Mouse (Mus musculus): ENCODE data around the gene Zc3h10.
"Not testable (repeated sequence)": the region's sequence is repeated elsewhere in the genome, so short reads cannot be mapped to it uniquely, and the experiment has no call there.

Zc3h10 gene

DNA sequence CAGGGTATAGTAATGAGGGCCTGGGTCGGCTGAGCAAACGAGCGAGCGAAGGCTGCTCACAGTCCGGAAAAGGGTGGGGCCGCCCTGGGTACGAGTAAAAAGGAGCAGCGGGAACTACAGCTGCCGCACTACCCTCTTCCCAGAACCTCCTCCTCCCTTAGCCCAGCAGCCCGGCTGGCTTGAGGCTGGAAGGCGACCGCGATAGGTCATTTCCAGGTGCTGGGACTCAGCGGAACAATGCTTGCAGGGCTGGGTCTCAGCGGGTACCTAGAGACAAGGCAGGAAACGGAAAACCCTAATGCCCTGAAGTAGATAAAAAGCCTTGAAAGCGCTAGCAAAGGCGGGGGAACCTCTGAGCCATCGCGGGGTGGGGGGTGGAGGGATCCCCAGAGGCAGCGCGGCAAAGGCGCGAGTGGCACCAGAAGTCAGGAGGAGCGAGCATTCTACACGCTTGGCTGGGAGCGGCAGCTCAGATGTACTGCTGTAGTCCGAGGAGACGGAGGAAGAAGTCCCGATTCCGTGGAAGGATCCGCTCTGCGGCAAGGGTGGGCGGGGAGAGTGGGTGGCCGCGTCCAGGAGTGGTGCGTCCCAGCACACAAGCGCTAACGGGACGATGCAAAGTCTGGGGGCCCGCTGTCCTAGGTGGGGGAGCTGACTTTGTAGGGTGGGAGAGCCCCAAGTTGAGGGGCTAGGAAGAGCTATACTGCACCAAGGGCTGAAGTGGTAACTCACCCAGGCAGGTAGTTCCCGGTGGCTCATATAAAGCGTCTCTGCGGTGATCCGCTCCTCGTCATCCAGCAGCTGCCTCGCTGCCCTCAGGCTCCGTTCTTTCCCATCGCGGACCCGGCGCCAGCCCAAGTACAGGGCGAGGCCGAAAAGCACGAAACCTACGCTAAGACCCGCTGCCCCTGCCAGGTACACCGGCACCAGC lies 22.6 kb downstream of the Zc3h10 start:
- DNase-seq (ENCODE audit: low spot score in 2 of 2) = peak in 1 of 2 experiments; percentile 25

DNA sequence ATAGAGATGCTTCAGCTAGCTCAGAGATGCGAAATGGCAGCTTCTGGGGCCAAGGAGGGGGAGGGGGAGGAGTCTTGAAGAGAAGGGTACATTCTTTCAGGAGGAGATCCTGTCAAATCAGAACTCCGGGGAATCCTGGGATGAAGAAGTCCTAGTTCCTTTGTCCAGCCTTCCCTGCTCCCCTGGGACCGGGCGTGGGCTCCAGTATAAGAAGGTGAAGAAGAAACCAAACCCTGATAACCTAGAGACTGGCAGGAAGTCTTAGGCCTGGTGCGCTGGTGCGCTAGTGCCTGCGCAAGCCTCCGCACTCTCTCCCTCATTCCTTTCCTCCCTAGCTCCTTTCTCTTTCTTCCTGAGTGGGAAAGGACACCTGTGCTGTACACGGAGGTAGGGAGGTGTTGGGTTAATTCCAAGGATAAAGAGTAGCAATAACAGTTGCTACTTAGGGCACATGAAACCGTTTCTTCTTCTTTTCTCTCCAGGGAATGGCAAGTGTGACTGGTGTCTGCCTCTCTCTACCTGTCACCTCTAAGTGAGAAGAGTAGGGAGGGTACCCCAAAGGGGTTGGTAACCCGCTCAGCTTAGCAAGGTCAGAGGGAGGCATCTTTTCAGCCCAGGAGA lies 23.4 kb downstream of the Zc3h10 start:
- DNase-seq (ENCODE audit: low spot score in 2 of 2) = no peak

GRCm38 (mm10) chr10:128522351-128522750 lies 25.2 kb downstream of the Zc3h10 start:
- no peak for DNase-seq (ENCODE audit: low spot score in 2 of 2)

- DNase-seq (ENCODE audit: low spot score in 2 of 2) = no peak
These were observed 27.0 kb downstream of the Zc3h10 start for GRCm38 (mm10) chr10:128520591-128520990.

GRCm38 (mm10) chr10:128518833-128519232 lies 28.7 kb downstream of the Zc3h10 start:
- no peak for DNase-seq (ENCODE audit: low spot score in 2 of 2)

DNA sequence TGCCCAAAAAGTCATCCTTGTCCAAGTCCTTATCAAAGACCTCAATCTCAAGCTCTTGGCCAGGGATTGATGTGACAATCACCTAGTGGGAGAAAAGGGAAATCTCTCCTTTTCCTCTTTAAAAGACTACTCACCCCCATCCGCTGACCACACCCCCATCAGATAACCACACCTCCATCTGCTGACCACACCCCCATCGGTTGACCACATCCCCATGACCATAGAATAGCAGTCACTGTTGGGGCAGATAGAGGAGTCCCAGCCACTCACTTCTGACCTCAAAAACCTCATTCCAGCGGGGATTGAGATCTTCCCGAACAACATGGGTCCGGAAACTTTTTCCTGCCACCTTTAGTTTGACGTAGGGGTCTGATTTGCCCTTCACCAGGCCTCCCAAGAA lies 30.9 kb downstream of the Zc3h10 start:
- no peak for DNase-seq (ENCODE audit: low spot score in 2 of 2)

DNA sequence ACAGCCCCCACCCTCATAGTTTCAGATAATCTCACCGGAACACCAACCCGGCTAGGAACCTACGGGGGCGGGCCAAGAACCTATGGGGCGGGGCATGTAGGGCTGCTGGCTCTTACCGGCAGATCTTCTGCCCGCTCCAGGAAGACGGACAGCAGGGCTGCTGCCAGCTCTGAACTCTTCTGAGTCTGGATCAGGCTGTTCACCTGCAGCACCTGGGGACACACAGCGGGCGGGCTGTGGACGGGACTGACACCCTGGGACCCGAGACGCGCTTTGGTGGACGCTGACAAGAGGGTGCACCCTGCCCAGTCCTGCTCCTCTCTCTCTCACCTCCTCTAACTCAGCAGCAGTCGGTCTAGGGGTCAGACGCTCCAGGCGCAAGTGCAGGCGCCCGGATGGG lies 31.5 kb downstream of the Zc3h10 start:
- no peak for DNase-seq (ENCODE audit: low spot score in 2 of 2)

GRCm38 (mm10) chr10:128515044-128515443 lies 32.5 kb downstream of the Zc3h10 start:
- DNase-seq (ENCODE audit: low spot score in 2 of 2) = no peak

- DNase-seq (ENCODE audit: low spot score in 2 of 2) = no peak
These were observed 35.8 kb downstream of the Zc3h10 start for GRCm38 (mm10) chr10:128511761-128512160.

DNA sequence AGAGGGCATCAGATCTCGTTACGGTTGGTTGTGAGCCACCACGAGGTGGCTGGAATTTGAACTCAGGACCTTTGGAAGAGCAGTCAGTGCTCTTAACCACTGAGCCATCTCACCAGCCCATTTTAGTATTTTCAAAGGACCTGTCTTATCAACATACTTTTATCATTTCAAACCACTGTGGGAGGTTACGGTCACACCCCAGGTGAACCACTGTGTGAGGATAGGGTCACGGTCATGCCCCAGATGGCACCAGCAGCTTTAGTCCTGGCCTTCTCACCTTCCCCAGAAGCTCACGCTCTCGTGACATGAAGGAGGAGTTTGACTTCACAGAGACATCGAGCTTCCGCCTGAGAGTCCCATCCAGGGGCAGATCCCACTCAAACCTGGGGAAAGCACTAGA lies 36.4 kb downstream of the Zc3h10 start:
- no peak for DNase-seq (ENCODE audit: low spot score in 2 of 2)

DNA sequence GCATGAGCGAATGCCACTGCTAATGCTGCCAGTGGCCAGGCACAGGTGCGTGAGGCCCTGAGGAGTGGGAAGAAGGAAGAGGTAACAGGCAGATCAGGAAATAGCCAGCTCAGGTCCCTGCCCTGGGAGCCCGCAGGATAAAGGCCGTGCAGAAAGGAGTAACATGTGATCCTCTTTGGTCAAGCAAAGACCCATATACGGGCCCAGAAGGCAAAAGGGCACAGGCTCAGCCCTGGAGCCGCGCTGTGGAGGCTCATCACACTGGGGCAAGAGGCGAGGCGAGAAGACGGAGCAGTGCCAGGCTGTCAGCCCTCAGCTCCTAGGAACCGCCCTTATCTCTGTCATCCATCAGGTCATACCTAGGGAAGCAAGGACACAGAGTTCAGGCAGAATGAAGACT lies 37.3 kb downstream of the Zc3h10 start:
- DNase-seq (ENCODE audit: low spot score in 2 of 2) = no peak

- DNase-seq (ENCODE audit: low spot score in 2 of 2) = no peak
These were observed 37.7 kb downstream of the Zc3h10 start for GRCm38 (mm10) chr10:128509831-128510230.

GRCm38 (mm10) chr10:128509203-128509602 lies 38.4 kb downstream of the Zc3h10 start:
- no peak for DNase-seq (ENCODE audit: low spot score in 2 of 2)

GRCm38 (mm10) chr10:128508260-128508659 lies 39.3 kb downstream of the Zc3h10 start:
- DNase-seq (ENCODE audit: low spot score in 2 of 2) = no peak

- no peak for DNase-seq (ENCODE audit: low spot score in 2 of 2)
These were observed 41.6 kb downstream of the Zc3h10 start for GRCm38 (mm10) chr10:128505974-128506373.

- not testable (repeated sequence) for DNase-seq (ENCODE audit: low spot score in 2 of 2)
These were observed 42.3 kb downstream of the Zc3h10 start for GRCm38 (mm10) chr10:128505371-128505667.

DNA sequence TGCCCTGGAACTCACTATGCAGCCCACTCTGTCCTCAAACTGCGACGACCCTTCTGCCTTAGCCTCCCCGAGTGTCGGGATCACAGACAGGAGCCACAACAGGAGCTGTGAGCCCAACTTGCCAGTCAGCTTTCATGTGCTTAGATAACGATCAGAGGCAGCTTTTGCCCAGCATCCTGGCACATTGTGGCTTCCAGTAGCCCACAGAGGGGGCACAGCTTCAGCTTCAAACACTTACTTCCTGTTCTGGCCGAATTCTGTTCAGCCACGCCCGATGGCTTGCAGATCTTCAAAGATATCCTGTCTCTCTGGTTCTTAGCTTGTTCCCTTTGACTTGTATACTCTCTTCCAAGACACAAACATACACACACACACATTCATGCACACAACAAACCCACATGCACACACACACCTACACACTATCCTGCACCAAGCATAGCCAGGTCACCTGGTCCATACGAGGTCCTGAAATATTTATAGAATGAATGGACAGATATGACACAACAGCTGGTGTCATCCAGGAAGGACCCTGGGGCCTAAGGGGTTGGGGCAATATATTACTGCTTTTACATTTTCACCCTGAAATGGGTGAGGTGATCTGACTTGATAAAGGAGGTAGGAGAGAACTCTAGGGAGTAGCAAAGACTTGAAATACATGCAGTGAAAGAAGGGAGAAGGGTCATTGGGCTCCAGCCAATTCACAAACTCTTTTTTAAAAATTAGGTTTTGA lies 42.8 kb downstream of the Zc3h10 start:
- no peak for DNase-seq (ENCODE audit: low spot score in 2 of 2)

DNA sequence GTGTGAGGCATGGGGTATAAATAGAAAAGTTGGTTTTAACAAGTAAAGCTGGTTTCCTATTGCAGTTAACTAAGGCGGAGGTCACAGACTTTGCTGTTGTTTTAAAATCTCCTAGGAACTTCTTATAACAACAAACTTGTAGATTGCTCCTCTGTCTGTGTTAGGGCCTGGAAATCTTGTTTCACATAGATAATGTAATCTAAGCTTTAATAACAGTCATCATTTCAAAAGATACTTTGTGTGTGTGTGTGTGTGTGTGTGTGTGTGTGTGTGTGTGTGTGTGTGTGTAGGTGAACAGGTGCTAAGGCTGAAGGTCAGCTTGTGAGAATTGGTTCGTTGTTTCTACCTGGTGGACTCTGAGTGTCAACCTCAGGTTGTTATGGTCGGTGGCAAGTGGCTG lies 43.6 kb downstream of the Zc3h10 start:
- no peak for DNase-seq (ENCODE audit: low spot score in 2 of 2)

DNA sequence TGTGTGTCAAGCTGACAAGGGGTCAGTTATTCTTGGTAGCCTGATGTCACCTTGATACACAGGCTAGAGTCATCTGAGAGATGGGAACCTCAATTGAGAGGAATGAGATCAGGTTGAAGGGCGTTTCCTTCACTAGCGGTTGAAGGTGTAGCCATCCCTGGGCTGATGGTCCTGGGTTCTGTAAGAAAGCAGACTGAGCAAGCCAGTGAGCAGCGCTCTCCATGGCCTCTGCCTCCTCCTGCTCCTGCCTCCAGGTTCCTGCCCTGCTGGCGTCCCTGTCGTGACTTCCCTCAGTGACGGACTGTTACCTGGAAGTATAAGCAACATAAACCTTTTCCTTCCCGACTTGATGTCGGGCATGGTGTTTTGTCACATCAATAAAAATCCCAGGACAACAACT lies 44.0 kb downstream of the Zc3h10 start:
- no peak for DNase-seq (ENCODE audit: low spot score in 2 of 2)

DNA sequence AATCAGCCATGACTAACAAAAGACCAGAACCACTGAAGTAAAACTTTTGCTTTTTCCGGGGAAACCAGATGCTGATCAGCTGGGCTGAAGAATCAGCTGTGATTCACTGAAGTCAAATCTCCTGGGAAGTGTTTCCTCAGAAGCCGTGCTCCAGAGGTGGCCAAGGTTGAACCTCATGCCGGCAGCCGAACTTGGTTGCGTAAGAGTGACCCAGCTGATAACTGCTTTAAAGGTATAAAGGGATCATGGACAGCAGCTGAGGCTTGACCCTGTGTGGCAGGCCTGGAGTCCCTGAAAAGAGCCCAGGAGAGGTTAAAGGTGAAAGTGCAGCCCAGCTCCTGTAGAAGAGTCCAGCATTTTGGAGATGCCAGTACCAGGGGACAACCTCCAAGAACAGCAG lies 45.2 kb downstream of the Zc3h10 start:
- no peak for DNase-seq (ENCODE audit: low spot score in 2 of 2)

DNA sequence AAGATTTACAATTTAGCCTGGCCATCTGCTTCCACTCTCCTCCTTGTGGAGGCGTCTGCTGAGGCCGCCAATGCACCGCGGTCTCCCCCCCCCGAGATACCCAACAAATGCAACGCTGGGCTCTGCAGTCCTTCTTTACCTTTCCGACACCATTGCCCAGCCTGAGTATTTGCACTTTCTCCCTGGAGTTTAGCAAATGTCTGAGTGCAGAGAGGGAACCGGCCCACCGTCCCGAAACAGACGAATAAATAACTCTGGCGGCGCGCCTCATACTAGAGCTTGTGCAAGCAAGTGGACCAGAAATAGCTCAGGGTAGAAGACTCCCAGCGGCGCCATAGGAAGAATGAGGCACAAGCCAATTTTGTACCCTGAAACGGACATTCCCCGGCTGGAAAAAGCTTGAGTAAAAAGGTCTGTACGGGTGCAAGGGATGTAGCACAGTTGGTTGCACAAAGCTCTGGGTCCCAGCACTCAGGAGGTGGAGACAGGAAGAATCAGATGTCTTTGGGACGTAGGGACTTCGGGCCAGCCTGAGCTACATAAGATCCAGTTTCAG lies 48.4 kb downstream of the Zc3h10 start:
- DNase-seq (ENCODE audit: low spot score in 2 of 2) = peak in 1 of 2 experiments; percentile 51

DNA sequence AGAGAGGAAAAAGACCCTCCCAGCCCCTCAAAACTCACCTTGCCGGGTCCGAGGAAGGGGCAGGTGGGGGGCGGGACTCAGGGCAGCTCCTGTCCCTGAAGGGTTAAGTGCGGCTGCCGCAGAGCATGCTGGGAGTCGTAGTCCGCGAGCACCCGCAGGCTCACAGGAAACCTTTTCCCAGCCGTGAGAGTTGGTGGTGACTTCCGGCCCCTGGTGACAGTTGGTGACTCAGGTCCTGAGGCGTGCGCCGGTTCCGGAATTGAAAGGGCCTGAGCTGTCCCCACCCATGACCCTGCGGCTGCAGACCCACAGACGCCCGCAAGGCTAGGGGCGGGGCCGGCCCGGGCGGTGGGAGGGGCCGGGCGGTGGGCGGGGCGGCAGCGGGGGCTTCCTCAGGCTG lies 49.0 kb downstream of the Zc3h10 start, which contains the start of gene Myl6b:
Myl6b (minus strand) TSS at position 96 of the 400 bp plus-strand sequence.
- peak; percentile 90 to 93 for DNase-seq (ENCODE audit: low spot score in 2 of 2)

Measured in frontal cortex, postnatal 14 days (tissue).